Mouse (Mus musculus): ENCODE data around the gene Tnfaip8l1. TPM values are rescaled to one million over a fixed set of nuclear protein-coding genes. Genes with fewer than 3 reads are reported as not detected.
A peak's percentile ranks its signal among the peaks of the same experiment; 100 is the strongest.

The Tnfaip8l1 gene
- polyA plus RNA-seq, 1 experiment from 2014 or later: 20.9 TPM

GRCm38 (mm10) chr17:56218377-56219191 is 56.3 kb downstream of the Tnfaip8l1 start, which contains the start of gene Dpp9:
Gene Dpp9 (minus strand): TSS chr17:56218905.
- DNase-seq (ENCODE audit: low spot score): peak; percentile 91

DNA sequence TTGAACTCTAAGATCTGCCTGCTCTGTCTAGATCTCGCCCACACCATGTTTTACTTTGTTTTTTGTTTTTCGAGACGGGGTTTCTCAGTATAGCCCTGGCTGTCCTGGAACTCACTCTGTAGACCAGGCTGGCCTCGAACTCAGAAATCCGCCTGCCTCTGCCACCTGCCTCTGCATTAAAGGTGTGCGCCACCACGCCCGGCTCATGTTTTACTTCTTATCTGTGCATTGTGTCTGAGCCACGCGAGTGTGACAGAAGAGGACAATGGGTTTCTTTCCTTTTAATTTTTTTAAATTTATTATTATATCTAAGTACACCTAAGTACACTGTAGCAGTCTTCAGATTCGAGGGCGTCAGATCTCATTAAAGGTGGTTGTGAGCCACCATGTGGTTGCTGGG is 57.0 kb downstream of the Tnfaip8l1 start:
- DNase-seq (ENCODE audit: low spot score): no peak

- DNase-seq (ENCODE audit: low spot score): no peak
These were observed 57.5 kb downstream of the Tnfaip8l1 start for GRCm38 (mm10) chr17:56219805-56220204.

Small RNA genes within 50 kb of the gene (microRNA-seq; reads per million reads assigned to microRNA genes)
- gene Gm44397 (ENCODE audit: borderline number of aligned reads): not detected

Other genes starting within 250 kb of the Tnfaip8l1 start
- 5.6 and 6.0 TPM in 2 replicates for gene Zfp119b, start 213.0 kb upstream of the Tnfaip8l1 start, polyA plus RNA-seq (2015; fragmentation: Nextera tagmentation; extraction: Ambion mirVana)
- 5.2 and 6.1 TPM in 2 replicates for gene Ebi3, start 209.8 kb upstream of the Tnfaip8l1 start, polyA plus RNA-seq (2015; fragmentation: Nextera tagmentation; extraction: Ambion mirVana)
- 32.0 and 32.1 TPM in 2 replicates for gene Yju2, start 203.4 kb upstream of the Tnfaip8l1 start, polyA plus RNA-seq (2015; fragmentation: Nextera tagmentation; extraction: Ambion mirVana)
- 0.80 and 1.6 TPM in 2 replicates for gene Shd, start 192.0 kb upstream of the Tnfaip8l1 start, polyA plus RNA-seq (2015; fragmentation: Nextera tagmentation; extraction: Ambion mirVana)
- 1.9 and 2.7 TPM in 2 replicates for gene Fsd1, start 176.0 kb upstream of the Tnfaip8l1 start, polyA plus RNA-seq (2015; fragmentation: Nextera tagmentation; extraction: Ambion mirVana)
- 17.6 and 18.0 TPM in 2 replicates for gene Stap2, start 156.9 kb upstream of the Tnfaip8l1 start, polyA plus RNA-seq (2015; fragmentation: Nextera tagmentation; extraction: Ambion mirVana)
- gene Mpnd, start 156.8 kb upstream of the Tnfaip8l1 start, polyA plus RNA-seq (2015; fragmentation: Nextera tagmentation; extraction: Ambion mirVana): 65.7 and 65.9 TPM in 2 replicates
- gene Sh3gl1, start 125.8 kb upstream of the Tnfaip8l1 start, polyA plus RNA-seq (2015; fragmentation: Nextera tagmentation; extraction: Ambion mirVana): 117 and 129 TPM in 2 replicates
- 18.0 and 18.5 TPM in 2 replicates for gene Chaf1a, start 122.0 kb upstream of the Tnfaip8l1 start, polyA plus RNA-seq (2015; fragmentation: Nextera tagmentation; extraction: Ambion mirVana)
- 38.7 and 39.9 TPM in 2 replicates for gene Ubxn6, start 87.4 kb upstream of the Tnfaip8l1 start, polyA plus RNA-seq (2015; fragmentation: Nextera tagmentation; extraction: Ambion mirVana)
- gene Hdgfl2, start 82.8 kb upstream of the Tnfaip8l1 start, polyA plus RNA-seq (2015; fragmentation: Nextera tagmentation; extraction: Ambion mirVana): 80.0 and 81.8 TPM in 2 replicates
- 0.08 and 0.09 TPM in 2 replicates for gene Plin4, start 52.7 kb upstream of the Tnfaip8l1 start, polyA plus RNA-seq (2015; fragmentation: Nextera tagmentation; extraction: Ambion mirVana)
- gene Plin5, start 44.9 kb upstream of the Tnfaip8l1 start, polyA plus RNA-seq (2015; fragmentation: Nextera tagmentation; extraction: Ambion mirVana): 0.10 and 0.44 TPM in 2 replicates
- 2.7 and 3.1 TPM in 2 replicates for gene Lrg1, start 40.5 kb upstream of the Tnfaip8l1 start, polyA plus RNA-seq (2015; fragmentation: Nextera tagmentation; extraction: Ambion mirVana)
- gene Sema6b, start 22.1 kb upstream of the Tnfaip8l1 start, polyA plus RNA-seq (2015; fragmentation: Nextera tagmentation; extraction: Ambion mirVana): 1.0 TPM in 2 replicates
- 58.6 and 59.2 TPM in 2 replicates for gene Mydgf, start 21.4 kb downstream of the Tnfaip8l1 start, polyA plus RNA-seq (2015; fragmentation: Nextera tagmentation; extraction: Ambion mirVana)
- gene Dpp9, start 56.4 kb downstream of the Tnfaip8l1 start, polyA plus RNA-seq (2015; fragmentation: Nextera tagmentation; extraction: Ambion mirVana): 30.5 and 32.7 TPM in 2 replicates
- 11.1 and 12.9 TPM in 2 replicates for gene Fem1a, start 94.3 kb downstream of the Tnfaip8l1 start, polyA plus RNA-seq (2015; fragmentation: Nextera tagmentation; extraction: Ambion mirVana)
- 2.5 and 3.0 TPM in 2 replicates for gene Ticam1, start 114.3 kb downstream of the Tnfaip8l1 start, polyA plus RNA-seq (2015; fragmentation: Nextera tagmentation; extraction: Ambion mirVana)
- gene Plin3, start 130.4 kb downstream of the Tnfaip8l1 start, polyA plus RNA-seq (2015; fragmentation: Nextera tagmentation; extraction: Ambion mirVana): 59.5 TPM in 2 replicates
- gene Arrdc5, start 137.8 kb downstream of the Tnfaip8l1 start, polyA plus RNA-seq (2015; fragmentation: Nextera tagmentation; extraction: Ambion mirVana): 0.84 and 1.8 TPM in 2 replicates
- 234 and 264 TPM in 2 replicates for gene Uhrf1, start 140.8 kb downstream of the Tnfaip8l1 start, polyA plus RNA-seq (2015; fragmentation: Nextera tagmentation; extraction: Ambion mirVana)
- 25.9 and 28.0 TPM in 2 replicates for gene Kdm4b, start 163.6 kb downstream of the Tnfaip8l1 start, polyA plus RNA-seq (2015; fragmentation: Nextera tagmentation; extraction: Ambion mirVana)